Mouse (Mus musculus): Measurements from ENCODE around the gene Hcfc2. TPM values are rescaled to one million over a fixed set of nuclear protein-coding genes. Genes with fewer than 3 reads are reported as not detected.

The Hcfc2 gene
- polyA plus RNA-seq (2014; fragmentation: Nextera tagmentation; extraction: Ambion mirVana): 23.1 and 24.0 TPM in 2 replicates

- no peak for ATAC-seq (replicated peaks; ENCODE audit: low FRiP score)
These were observed at the start of gene Hcfc2 for GRCm38 (mm10) chr10:82695956-82696355. TSS of gene Hcfc2 (plus strand) at chr10:82696160.

GRCm38 (mm10) chr10:82647205-82647811 lies 48.7 kb upstream of the Hcfc2 start:
- Histone ChIP-seq H3K36me3 (ENCODE audit: control insufficient read depth, insufficient read depth, low read length) (peaks cover 31% of the 10 kb centered on the region), H3K27ac (ENCODE audit: low read depth, low read length) (no peak overlapping the region), H3K27me3 (replicated peaks; ENCODE audit: control insufficient read depth, insufficient read depth, low read length) (no peaks in the 10 kb centered on the region), H3K9ac (ENCODE audit: low read depth, low read length) (no peak overlapping the region), H3K9me3 (ENCODE audit: control insufficient read depth, low read length) (no peaks in the 10 kb centered on the region), H3K4me2 (no peak overlapping the region), H3K4me1 (replicated peaks; ENCODE audit: control insufficient read depth, insufficient read depth, low read length) (no peaks in the 10 kb centered on the region), H3K4me3 (ENCODE audit: low read depth, low read length) (no peak overlapping the region)
- ATAC-seq (replicated peaks; ENCODE audit: low FRiP score) (no peak), DNase-seq (ENCODE audit: low spot score) (no peak)
- WGBS: 83% methylated on average over 17 of the region's 17 CpGs

More at GRCm38 (mm10) chr10:82695956-82696355, at the start of gene Hcfc2:
- DNase-seq (ENCODE audit: low spot score): no peak
- H3K4me3 ChIP-seq (ENCODE audit: low read depth, low read length): no peak within 1 kb of the TSS
- H3K27ac ChIP-seq (ENCODE audit: low read depth, low read length): peak within 1 kb of the TSS; percentile 43; the same call in 1 of the 2 replicates
- H3K4me2 ChIP-seq: 0 out of 2 replicates have a peak within 1 kb of the TSS, but pooled peaks have one; percentile 14
- no peaks in the 10 kb centered on the region for H3K36me3 ChIP-seq (ENCODE audit: control insufficient read depth, insufficient read depth, low read length)
- no peaks in the 10 kb centered on the region for H3K9me3 ChIP-seq (ENCODE audit: control insufficient read depth, low read length)
- H3K9ac ChIP-seq (ENCODE audit: low read depth, low read length): 0 out of 2 replicates have a peak within 1 kb of the TSS, but pooled peaks have one; percentile 37
- no peaks in the 10 kb centered on the region for H3K27me3 ChIP-seq (replicated peaks; ENCODE audit: control insufficient read depth, insufficient read depth, low read length)
- H3K4me1 ChIP-seq (replicated peaks; ENCODE audit: control insufficient read depth, insufficient read depth, low read length): peaks cover 25% of the 10 kb centered on the region
- 42% methylated on average over 5 of the region's 5 CpGs for WGBS

GRCm38 (mm10) chr10:82651221-82651620 lies 44.7 kb upstream of the Hcfc2 start:
- no peak for DNase-seq (ENCODE audit: low spot score)
- no peak for ATAC-seq (replicated peaks; ENCODE audit: low FRiP score)
- Histone ChIP-seq H3K9me3 (ENCODE audit: control insufficient read depth, low read length) (no peaks in the 10 kb centered on the region), H3K4me3 (ENCODE audit: low read depth, low read length) (no peak overlapping the region), H3K9ac (ENCODE audit: low read depth, low read length) (no peak overlapping the region), H3K36me3 (ENCODE audit: control insufficient read depth, insufficient read depth, low read length) (peaks cover 15% of the 10 kb centered on the region), H3K27ac (ENCODE audit: low read depth, low read length) (no peak overlapping the region), H3K4me1 (replicated peaks; ENCODE audit: control insufficient read depth, insufficient read depth, low read length) (no peaks in the 10 kb centered on the region), H3K4me2 (no peak overlapping the region), H3K27me3 (replicated peaks; ENCODE audit: control insufficient read depth, insufficient read depth, low read length) (no peaks in the 10 kb centered on the region)
- WGBS: 84% methylated on average over 5 of the region's 5 CpGs

GRCm38 (mm10) chr10:82652625-82653024 lies 43.3 kb upstream of the Hcfc2 start:
- H3K9ac ChIP-seq (ENCODE audit: low read depth, low read length): no peak overlapping the region
- ATAC-seq (replicated peaks; ENCODE audit: low FRiP score) (no peak), DNase-seq (ENCODE audit: low spot score) (no peak)
- no peak overlapping the region for H3K27ac ChIP-seq (ENCODE audit: low read depth, low read length)
- no peaks in the 10 kb centered on the region for H3K27me3 ChIP-seq (replicated peaks; ENCODE audit: control insufficient read depth, insufficient read depth, low read length)
- no peak overlapping the region for H3K4me2 ChIP-seq
- H3K9me3 ChIP-seq (ENCODE audit: control insufficient read depth, low read length): no peaks in the 10 kb centered on the region
- no peak overlapping the region for H3K4me3 ChIP-seq (ENCODE audit: low read depth, low read length)
- H3K4me1 ChIP-seq (replicated peaks; ENCODE audit: control insufficient read depth, insufficient read depth, low read length): no peaks in the 10 kb centered on the region
- WGBS: 67% methylated on average over 5 of the region's 5 CpGs
- H3K36me3 ChIP-seq (ENCODE audit: control insufficient read depth, insufficient read depth, low read length): peaks cover 5% of the 10 kb centered on the region

GRCm38 (mm10) chr10:82654581-82654980 lies 41.4 kb upstream of the Hcfc2 start:
- H3K4me3 ChIP-seq (ENCODE audit: low read depth, low read length): no peak overlapping the region
- H3K27me3 ChIP-seq (replicated peaks; ENCODE audit: control insufficient read depth, insufficient read depth, low read length): no peaks in the 10 kb centered on the region
- no peak overlapping the region for H3K27ac ChIP-seq (ENCODE audit: low read depth, low read length)
- no peak for DNase-seq (ENCODE audit: low spot score)
- no peaks in the 10 kb centered on the region for H3K9me3 ChIP-seq (ENCODE audit: control insufficient read depth, low read length)
- H3K4me1 ChIP-seq (replicated peaks; ENCODE audit: control insufficient read depth, insufficient read depth, low read length): no peaks in the 10 kb centered on the region
- H3K4me2 ChIP-seq: no peak overlapping the region
- no peak overlapping the region for H3K9ac ChIP-seq (ENCODE audit: low read depth, low read length)
- H3K36me3 ChIP-seq (ENCODE audit: control insufficient read depth, insufficient read depth, low read length): peaks cover 5% of the 10 kb centered on the region
- WGBS: 84% methylated on average over 3 of the region's 3 CpGs
- ATAC-seq (replicated peaks; ENCODE audit: low FRiP score): no peak

- Histone ChIP-seq H3K4me3 (ENCODE audit: low read depth, low read length) (no peak overlapping the region), H3K27me3 (replicated peaks; ENCODE audit: control insufficient read depth, insufficient read depth, low read length) (no peaks in the 10 kb centered on the region), H3K27ac (ENCODE audit: low read depth, low read length) (no peak overlapping the region), H3K36me3 (ENCODE audit: control insufficient read depth, insufficient read depth, low read length) (no peaks in the 10 kb centered on the region), H3K4me1 (replicated peaks; ENCODE audit: control insufficient read depth, insufficient read depth, low read length) (no peaks in the 10 kb centered on the region), H3K9me3 (ENCODE audit: control insufficient read depth, low read length) (no peaks in the 10 kb centered on the region), H3K9ac (ENCODE audit: low read depth, low read length) (no peak overlapping the region), H3K4me2 (no peak overlapping the region)
- WGBS: 83% methylated on average over 8 of the region's 8 CpGs
- ATAC-seq (replicated peaks; ENCODE audit: low FRiP score): no peak
- no peak for DNase-seq (ENCODE audit: low spot score)
These were observed 34.1 kb upstream of the Hcfc2 start for GRCm38 (mm10) chr10:82661820-82662219.

GRCm38 (mm10) chr10:82662267-82662990 lies 33.5 kb upstream of the Hcfc2 start:
- no peak overlapping the region for H3K27ac ChIP-seq (ENCODE audit: low read depth, low read length)
- WGBS: 73% methylated on average over 14 of the region's 14 CpGs
- H3K4me1 ChIP-seq (replicated peaks; ENCODE audit: control insufficient read depth, insufficient read depth, low read length): no peaks in the 10 kb centered on the region
- H3K4me2 ChIP-seq: no peak overlapping the region
- ATAC-seq (replicated peaks; ENCODE audit: low FRiP score): no peak
- no peaks in the 10 kb centered on the region for H3K36me3 ChIP-seq (ENCODE audit: control insufficient read depth, insufficient read depth, low read length)
- no peaks in the 10 kb centered on the region for H3K27me3 ChIP-seq (replicated peaks; ENCODE audit: control insufficient read depth, insufficient read depth, low read length)
- DNase-seq (ENCODE audit: low spot score): no peak
- H3K9me3 ChIP-seq (ENCODE audit: control insufficient read depth, low read length): no peaks in the 10 kb centered on the region
- no peak overlapping the region for H3K9ac ChIP-seq (ENCODE audit: low read depth, low read length)
- H3K4me3 ChIP-seq (ENCODE audit: low read depth, low read length): no peak overlapping the region

- Histone ChIP-seq H3K4me3 (ENCODE audit: low read depth, low read length) (no peak overlapping the region), H3K27me3 (replicated peaks; ENCODE audit: control insufficient read depth, insufficient read depth, low read length) (no peaks in the 10 kb centered on the region), H3K9me3 (ENCODE audit: control insufficient read depth, low read length) (no peaks in the 10 kb centered on the region), H3K4me1 (replicated peaks; ENCODE audit: control insufficient read depth, insufficient read depth, low read length) (no peaks in the 10 kb centered on the region), H3K9ac (ENCODE audit: low read depth, low read length) (no peak overlapping the region), H3K27ac (ENCODE audit: low read depth, low read length) (no peak overlapping the region), H3K4me2 (no peak overlapping the region), H3K36me3 (ENCODE audit: control insufficient read depth, insufficient read depth, low read length) (no peaks in the 10 kb centered on the region)
- ATAC-seq (replicated peaks; ENCODE audit: low FRiP score): no peak
- 75% methylated on average over 2 of the region's 2 CpGs for WGBS
- DNase-seq (ENCODE audit: low spot score): no peak
These were observed 32.7 kb upstream of the Hcfc2 start for GRCm38 (mm10) chr10:82663289-82663688.

GRCm38 (mm10) chr10:82665951-82666350 lies 30.0 kb upstream of the Hcfc2 start:
- H3K9me3 ChIP-seq (ENCODE audit: control insufficient read depth, low read length): no peaks in the 10 kb centered on the region
- no peak overlapping the region for H3K4me3 ChIP-seq (ENCODE audit: low read depth, low read length)
- no peak overlapping the region for H3K9ac ChIP-seq (ENCODE audit: low read depth, low read length)
- no peaks in the 10 kb centered on the region for H3K27me3 ChIP-seq (replicated peaks; ENCODE audit: control insufficient read depth, insufficient read depth, low read length)
- H3K27ac ChIP-seq (ENCODE audit: low read depth, low read length): no peak overlapping the region
- no peaks in the 10 kb centered on the region for H3K36me3 ChIP-seq (ENCODE audit: control insufficient read depth, insufficient read depth, low read length)
- ATAC-seq (replicated peaks; ENCODE audit: low FRiP score): no peak
- DNase-seq (ENCODE audit: low spot score): no peak
- no peaks in the 10 kb centered on the region for H3K4me1 ChIP-seq (replicated peaks; ENCODE audit: control insufficient read depth, insufficient read depth, low read length)
- 56% methylated on average over 3 of the region's 3 CpGs for WGBS
- H3K4me2 ChIP-seq: no peak overlapping the region; the same call in 1 of the 2 replicates

Measured in liver, embryonic 11.5 days (tissue).